Mouse (Mus musculus) hindbrain, embryonic 16.5 days (tissue): ENCODE measurements around the gene Anxa8. TPM values are rescaled to one million over a fixed set of nuclear protein-coding genes. Genes with fewer than 3 reads are reported as not detected.
A peak's percentile ranks its signal among the peaks of the same experiment; 100 is the strongest.

Experiments used
- ATAC-seq: fragments of 200-750 bp; cut with Nextera tagmentation; 2 replicates; pipeline ENCODE4 v1.8.0; 2017; ENCODE audit warnings: moderate TSS enrichment, moderate library complexity
- H3K27ac ChIP-seq: fragments of 300-500 bp; sonication (generic); 2 replicates; pipeline ENCODE4 v1.5.1; 2014; ENCODE audit warnings: low read depth, mild to moderate bottlenecking, control low read depth, low read length, moderate library complexity
- H3K27me3 ChIP-seq: fragments of 300-500 bp; sonication (generic); replicated peaks from 2 replicates; pipeline ENCODE4 v1.6.1; 2014; ENCODE audit warnings: low read length; ENCODE audit not compliant: control insufficient read depth, insufficient read depth
- H3K36me3 ChIP-seq: fragments of 300-500 bp; sonication (generic); 2 replicates; pipeline ENCODE4 v1.6.1; 2014; ENCODE audit warnings: mild to moderate bottlenecking, low read length, moderate library complexity, mixed read lengths; ENCODE audit not compliant: control insufficient read depth, insufficient read depth
- H3K4me1 ChIP-seq: fragments of 300-500 bp; sonication (generic); 2 replicates; pipeline ENCODE4 v1.6.1; 2014; ENCODE audit warnings: low read depth, low read length; ENCODE audit not compliant: control insufficient read depth, insufficient read depth
- H3K4me2 ChIP-seq: fragments of 300-500 bp; sonication (generic); 2 replicates; pipeline ENCODE4 v1.6.1; 2014; ENCODE audit warnings: mild to moderate bottlenecking, low read length, control low read depth, moderate library complexity
- H3K4me3 ChIP-seq: fragments of 300-500 bp; sonication (generic); 2 replicates; pipeline ENCODE4 v1.5.1; 2014; ENCODE audit warnings: mild to moderate bottlenecking, low read length, control low read depth, moderate library complexity
- H3K9ac ChIP-seq: fragments of 300-500 bp; sonication (generic); 2 replicates; pipeline ENCODE4 v1.6.1; 2014; ENCODE audit warnings: low read depth, mild to moderate bottlenecking, control low read depth, low read length, moderate library complexity
- H3K9me3 ChIP-seq: fragments of 300-500 bp; sonication (generic); 2 replicates; pipeline ENCODE4 v1.6.1; 2014; ENCODE audit warnings: mild to moderate bottlenecking, low read length, moderate library complexity; ENCODE audit not compliant: control insufficient read depth
- WGBS: fragments of 180-500 bp; shearing (Covaris S2); extraction: QIAGEN DNeasy Blood & Tissue Kit; methylation state at CpG from one replicate; pipeline ENCODE4 v1.1.7; 2014; 5-methylcytosine and 5-hydroxymethylcytosine counted together
- polyA plus RNA-seq: library from polyadenylated mRNA; unstranded; fragments of >200 nt; fragmentation: Nextera tagmentation; extraction: Ambion mirVana; gene quantifications from 2 replicates; pipeline ENCODE4 v1.2.1, GENCODE M21; 2015

Gene Anxa8
- polyA plus RNA-seq, 1 experiment from 2014 or later = 0.24 TPM

- WGBS = 23% methylated on average over 8 of the region's 8 CpGs
- ATAC-seq = peak; percentile 70
- no peaks in the 10 kb centered on the region for H3K36me3 ChIP-seq
Observed at GRCm38 (mm10) chr14:34104892-34105291, 19.1 kb downstream of the Anxa8 start.

DNA sequence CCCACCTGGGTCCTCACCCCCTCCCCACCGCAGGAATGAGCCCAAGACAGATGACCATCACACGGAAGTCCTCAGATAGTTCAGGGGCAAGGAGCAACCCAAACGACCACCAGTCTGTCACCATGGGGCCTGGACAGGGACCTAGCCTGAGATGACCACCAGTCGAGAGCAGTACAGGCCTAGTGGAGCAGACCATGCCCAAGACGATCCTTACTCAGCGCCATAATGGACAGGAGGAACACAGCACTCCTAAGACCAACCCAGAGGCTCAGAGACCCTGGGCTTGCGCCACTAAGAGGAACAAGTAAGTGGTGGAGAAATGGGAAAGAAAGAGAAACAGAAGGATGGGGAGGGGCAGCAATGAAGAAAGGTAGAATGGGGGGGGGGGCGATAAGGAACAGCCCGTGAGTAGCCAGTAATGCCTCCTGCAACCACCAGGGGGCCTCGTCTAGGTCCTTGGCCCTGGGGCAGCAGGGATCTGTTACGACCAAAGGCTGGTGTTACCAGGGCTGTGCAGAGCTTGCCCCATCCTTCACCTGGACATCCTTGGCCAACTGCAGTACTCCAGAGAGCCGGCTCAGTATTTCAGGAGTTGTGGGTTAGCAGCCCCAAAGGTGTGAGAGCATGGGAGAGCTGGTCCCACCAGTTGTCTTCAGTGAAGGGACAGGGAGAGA lies 20.7 kb downstream of the Anxa8 start:
- Histone ChIP-seq H3K9ac (no peak overlapping the region), H3K27me3 (no peaks in the 10 kb centered on the region), H3K9me3 (no peaks in the 10 kb centered on the region), H3K4me3 (no peak overlapping the region), H3K4me1 (no peaks in the 10 kb centered on the region), H3K4me2 (no peak overlapping the region), H3K36me3 (no peaks in the 10 kb centered on the region), H3K27ac (no peak overlapping the region)
- 63% methylated on average over 11 of the region's 12 CpGs for WGBS
- no peak for ATAC-seq

More at GRCm38 (mm10) chr14:34104892-34105291, 19.1 kb downstream of the Anxa8 start:
- Histone ChIP-seq H3K9me3 (no peaks in the 10 kb centered on the region), H3K9ac (no peak overlapping the region), H3K27ac (no peak overlapping the region), H3K27me3 (no peaks in the 10 kb centered on the region), H3K4me3 (no peak overlapping the region), H3K4me1 (no peaks in the 10 kb centered on the region), H3K4me2 (no peak overlapping the region)

DNA sequence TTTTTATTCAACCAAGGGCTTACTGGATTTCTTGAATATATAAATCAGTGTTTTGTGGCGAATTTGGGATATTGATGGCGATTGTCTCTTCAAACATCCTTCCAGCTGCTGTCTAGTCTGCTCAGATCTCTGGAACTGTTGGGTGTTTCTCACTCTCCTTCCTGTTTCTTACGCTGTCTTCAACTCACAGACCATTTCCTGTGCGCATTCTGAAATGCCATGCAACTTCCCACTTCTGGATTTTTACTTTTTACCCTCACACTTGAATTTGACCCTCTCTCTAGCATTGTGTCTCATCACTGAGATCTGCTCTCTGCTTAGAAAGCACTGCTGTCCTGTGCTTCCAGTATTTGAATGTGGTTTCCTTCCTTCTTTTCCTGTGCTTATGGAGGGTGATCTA lies 21.8 kb downstream of the Anxa8 start:
- no peaks in the 10 kb centered on the region for H3K4me1 ChIP-seq
- H3K4me2 ChIP-seq = no peak overlapping the region
- H3K27ac ChIP-seq = no peak overlapping the region
- H3K4me3 ChIP-seq = no peak overlapping the region
- 83% methylated on average over 4 of the region's 4 CpGs for WGBS
- no peak for ATAC-seq
- no peaks in the 10 kb centered on the region for H3K27me3 ChIP-seq
- no peak overlapping the region for H3K9ac ChIP-seq
- H3K36me3 ChIP-seq = no peaks in the 10 kb centered on the region
- no peaks in the 10 kb centered on the region for H3K9me3 ChIP-seq

GRCm38 (mm10) chr14:34114311-34114710 lies 28.5 kb downstream of the Anxa8 start:
- Histone ChIP-seq H3K4me2 (no peak overlapping the region), H3K4me1 (no peaks in the 10 kb centered on the region), H3K9me3 (no peaks in the 10 kb centered on the region), H3K27ac (no peak overlapping the region), H3K27me3 (no peaks in the 10 kb centered on the region), H3K36me3 (no peaks in the 10 kb centered on the region), H3K4me3 (no peak overlapping the region), H3K9ac (no peak overlapping the region)
- no peak for ATAC-seq
- WGBS = 80% methylated on average over 4 of the region's 4 CpGs

- Histone ChIP-seq H3K4me1 (no peaks in the 10 kb centered on the region), H3K36me3 (no peaks in the 10 kb centered on the region), H3K4me3 (no peak overlapping the region), H3K27me3 (no peaks in the 10 kb centered on the region), H3K4me2 (no peak overlapping the region), H3K9ac (no peak overlapping the region), H3K27ac (no peak overlapping the region), H3K9me3 (no peaks in the 10 kb centered on the region)
- ATAC-seq = no peak
- 81% methylated on average over 7 of the region's 7 CpGs for WGBS
Observed at GRCm38 (mm10) chr14:34119046-34119723, 33.4 kb downstream of the Anxa8 start.

- H3K9me3 ChIP-seq = no peaks in the 10 kb centered on the region
- H3K4me2 ChIP-seq = no peak overlapping the region
- no peaks in the 10 kb centered on the region for H3K4me1 ChIP-seq
- no peak for ATAC-seq
- no peak overlapping the region for H3K27ac ChIP-seq
- H3K27me3 ChIP-seq = no peaks in the 10 kb centered on the region
- no peaks in the 10 kb centered on the region for H3K36me3 ChIP-seq
- 80% methylated on average over 12 of the region's 12 CpGs for WGBS
- H3K4me3 ChIP-seq = no peak overlapping the region
- no peak overlapping the region for H3K9ac ChIP-seq
Observed at GRCm38 (mm10) chr14:34120016-34120910, 34.5 kb downstream of the Anxa8 start.

- no peak overlapping the region for H3K4me2 ChIP-seq
- H3K9ac ChIP-seq = no peak overlapping the region
- 88% methylated on average over 3 of the region's 3 CpGs for WGBS
- no peak overlapping the region for H3K4me3 ChIP-seq
- no peak overlapping the region for H3K27ac ChIP-seq
- ATAC-seq = no peak
- H3K4me1 ChIP-seq = no peaks in the 10 kb centered on the region
- no peaks in the 10 kb centered on the region for H3K9me3 ChIP-seq
- H3K27me3 ChIP-seq = no peaks in the 10 kb centered on the region
- no peaks in the 10 kb centered on the region for H3K36me3 ChIP-seq
Observed at GRCm38 (mm10) chr14:34120923-34121351, 35.2 kb downstream of the Anxa8 start.

GRCm38 (mm10) chr14:34121691-34122090 lies 35.9 kb downstream of the Anxa8 start:
- no peak overlapping the region for H3K9ac ChIP-seq
- H3K9me3 ChIP-seq = no peaks in the 10 kb centered on the region
- ATAC-seq = no peak
- no peak overlapping the region for H3K27ac ChIP-seq
- H3K4me3 ChIP-seq = no peak overlapping the region
- no peaks in the 10 kb centered on the region for H3K27me3 ChIP-seq
- H3K4me2 ChIP-seq = no peak overlapping the region
- 95% methylated on average over 4 of the region's 4 CpGs for WGBS
- H3K4me1 ChIP-seq = no peaks in the 10 kb centered on the region
- no peaks in the 10 kb centered on the region for H3K36me3 ChIP-seq

GRCm38 (mm10) chr14:34131216-34131615 lies 45.4 kb downstream of the Anxa8 start:
- H3K9ac ChIP-seq = no peak overlapping the region
- H3K4me1 ChIP-seq = no peaks in the 10 kb centered on the region
- no peaks in the 10 kb centered on the region for H3K27me3 ChIP-seq
- ATAC-seq = no peak
- H3K4me2 ChIP-seq = no peak overlapping the region
- WGBS = 71% methylated on average over 6 of the region's 6 CpGs
- H3K9me3 ChIP-seq = no peaks in the 10 kb centered on the region
- H3K27ac ChIP-seq = no peak overlapping the region
- no peak overlapping the region for H3K4me3 ChIP-seq
- no peaks in the 10 kb centered on the region for H3K36me3 ChIP-seq
